Mouse (Mus musculus) small intestine, adult 2 months (tissue): Measurements from ENCODE around the gene AC161166.1.

Experiments
- CTCF ChIP-seq: fragments of 200-500 bp; IDR thresholded peaks from 2 replicates; pipeline ENCODE4 v1.5.1; 2012; ENCODE audit warnings: low read depth, mild to moderate bottlenecking, control low read depth, inconsistent platforms, low read length, moderate library complexity, mixed read lengths; ENCODE audit not compliant: insufficient replicate concordance, insufficient read length; ENCODE audit errors: extremely low read depth
- POLR2A ChIP-seq: fragments of 200-500 bp; IDR thresholded peaks from 2 replicates; pipeline ENCODE4 v1.6.1; 2012; ENCODE audit warnings: low read depth, mild to moderate bottlenecking, control low read depth, inconsistent platforms, low read length, moderate library complexity

GRCm38 (mm10) chr7:24517077-24517476 lies 4.8 kb upstream of the AC161166.1 start:
- TF ChIP-seq POLR2A (no peak), CTCF (no peak)
